Comparison of ENCODE assay signal across 8 mouse cellular contexts in genomic region chr16:89960186-89960878, GRCm38 (mm10).
DNase-seq lines count a peak whose midpoint lies in the region; ATAC-seq and TF ChIP-seq lines count a peak whose summit lies in the region.

No protein-coding gene starts in this region.

- peak overlapping the region; percentile 75 for H3K4me2 ChIP-seq in lung, postnatal 0 days (replicated peaks; ENCODE audit: low read depth, low read length)

- peak overlapping the region; percentile 92 for H3K27ac ChIP-seq in cerebellum, adult 2 months (ENCODE audit: insufficient read depth, low read length)
- no peak overlapping the region for H3K27ac ChIP-seq in lung, postnatal 0 days (ENCODE audit: low read length)

- peaks cover 13% of the 10 kb centered on the region for H3K4me1 ChIP-seq in cerebellum, adult 2 months (ENCODE audit: control insufficient read depth, insufficient read depth, low read length)
- peaks cover 3% of the 10 kb centered on the region; the same call in 1 of the 2 replicates for H3K4me1 ChIP-seq in lung, postnatal 0 days (ENCODE audit: insufficient read depth, low read depth, low read length)

- peak; percentile 55; the same call in 1 of the 2 replicates for TF ChIP-seq POLR2A in cerebellum, adult 2 months (IDR thresholded peaks at IDR 0.05; ENCODE audit: borderline replicate concordance, insufficient read depth, low read length)

- ATAC-seq in frontal cortex, adult (ENCODE audit: low TSS enrichment) = peak; percentile 94
- ATAC-seq in lung, postnatal 0 days = peak; percentile 40; the same call in 1 of the 2 replicates
- ATAC-seq in inflammation-experienced regulatory T-cells, adult 6 months = no peak

- 0 out of 2 replicates have a peak overlapping the region, but pooled peaks have one; percentile 16 for H3K9ac ChIP-seq in lung, postnatal 0 days (replicated peaks; ENCODE audit: low read depth)

- no peaks in the 10 kb centered on the region for H3K9me3 ChIP-seq in lung, postnatal 0 days (ENCODE audit: low read length)

- peak overlapping the region; percentile 100 for H3K4me3 ChIP-seq in cerebellum, adult 2 months (replicated peaks; ENCODE audit: insufficient read depth, low read depth, low read length)
- peak overlapping the region; percentile 36 for H3K4me3 ChIP-seq in lung, postnatal 0 days (ENCODE audit: low read depth, low read length)

- no peak for TF ChIP-seq CTCF in cerebellum, adult 2 months (IDR thresholded peaks at IDR 0.05; ENCODE audit: borderline replicate concordance, insufficient read depth, low read depth, low read length)
- TF ChIP-seq CTCF in lung, postnatal 0 days (IDR thresholded peaks at IDR 0.05) = no peak

- H3K27me3 ChIP-seq in cerebellum, adult 2 months (ENCODE audit: control insufficient read depth, insufficient read depth, low read length) = no peaks in the 10 kb centered on the region
- H3K27me3 ChIP-seq in lung, postnatal 0 days (replicated peaks; ENCODE audit: insufficient read depth, low read length) = peaks cover 7% of the 10 kb centered on the region; the same call in 1 of the 2 replicates

- no peaks in the 10 kb centered on the region for H3K36me3 ChIP-seq in lung, postnatal 0 days (ENCODE audit: insufficient read depth, low read length)

- WGBS in cerebellum, adult 2 months = under 1% methylated on average over 33 of the region's 33 CpGs
- WGBS in lung, postnatal 0 days = under 1% methylated on average over 31 of the region's 33 CpGs

- DNase-seq in R1 (ENCODE audit: low read depth, low spot score) = peak; percentile 57
- peak; percentile 81 for DNase-seq in cerebellum, adult 2 months
- DNase-seq in heart, postnatal 4 days = peak; percentile 58
- peak; percentile 27 to 40 for DNase-seq in layer of hippocampus, postnatal 14 days (ENCODE audit: low spot score in 2 of 2)
- peak; percentile 65 for DNase-seq in lung, postnatal 0 days (ENCODE audit: low spot score)
- peak; percentile 45 for DNase-seq in ovary, postnatal 36 days (ENCODE audit: low spot score)

- TF ChIP-seq EP300 in lung, postnatal 0 days (IDR thresholded peaks at IDR 0.05) = no peak
